Mouse (Mus musculus): ENCODE measurements at regions not wholly inside any gene's neighbourhood (a gene's known extent, or its start where the extent isn't known, plus 50 kb on each side); places are given as distances from the start of the nearest gene placed in this dataset.

GRCm38 (mm10) chr3:15139550-15139949 lies 192.6 kb downstream of the Gm9733 start:
- ATAC-seq (no peak), DNase-seq (ENCODE audit: low spot score) (no peak)
- no peaks in the 10 kb centered on the region for H3K27me3 ChIP-seq (ENCODE audit: insufficient read depth, low read length)
- H3K9me3 ChIP-seq (ENCODE audit: low read length): no peaks in the 10 kb centered on the region
- 90% methylated on average over 1 of the region's 1 CpGs for WGBS
- no peak overlapping the region for H3K27ac ChIP-seq
- TF ChIP-seq CTCF (IDR thresholded peaks at IDR 0.05; ENCODE audit: low read depth): no peak
- H3K9ac ChIP-seq (replicated peaks; ENCODE audit: low read length): no peak overlapping the region
- no peak overlapping the region for H3K4me3 ChIP-seq (ENCODE audit: low read length)
- no peak overlapping the region for H3K4me2 ChIP-seq (ENCODE audit: low read depth, low read length)
- no peaks in the 10 kb centered on the region for H3K4me1 ChIP-seq (ENCODE audit: insufficient read depth, low read length)
- H3K36me3 ChIP-seq (ENCODE audit: insufficient read depth, low read length): no peaks in the 10 kb centered on the region

DNA sequence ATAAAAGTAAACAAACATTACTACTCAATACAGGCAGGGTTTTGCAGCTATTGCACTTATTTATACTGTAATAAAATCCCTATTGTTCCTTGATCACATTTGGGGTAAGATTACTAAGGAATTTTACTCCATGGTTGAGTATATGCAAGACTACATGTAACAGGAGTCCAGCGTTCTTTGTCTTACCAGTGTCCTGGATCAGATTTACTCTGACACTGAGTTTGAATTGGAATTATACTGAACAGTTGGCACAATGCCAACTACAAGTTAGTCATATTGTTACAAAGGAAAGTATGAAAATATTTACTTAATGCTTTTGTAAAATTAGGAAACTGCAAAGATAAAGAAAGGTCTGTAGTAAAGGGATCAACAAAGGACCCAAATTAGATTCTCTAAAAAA lies 178.4 kb downstream of the Gm9733 start:
- Histone ChIP-seq H3K9ac (replicated peaks; ENCODE audit: low read length) (no peak overlapping the region), H3K27ac (no peak overlapping the region), H3K4me2 (ENCODE audit: low read depth, low read length) (no peak overlapping the region), H3K9me3 (ENCODE audit: low read length) (no peaks in the 10 kb centered on the region), H3K4me3 (ENCODE audit: low read length) (no peak overlapping the region), H3K36me3 (ENCODE audit: insufficient read depth, low read length) (no peaks in the 10 kb centered on the region), H3K4me1 (ENCODE audit: insufficient read depth, low read length) (peaks cover 3% of the 10 kb centered on the region; the same call in 1 of the 2 replicates), H3K27me3 (ENCODE audit: insufficient read depth, low read length) (no peaks in the 10 kb centered on the region)
- 42% methylated on average over 1 of the region's 1 CpGs for WGBS
- DNase-seq (ENCODE audit: low spot score) (no peak), ATAC-seq (no peak)
- no peak for TF ChIP-seq CTCF (IDR thresholded peaks at IDR 0.05; ENCODE audit: low read depth)

GRCm38 (mm10) chr3:15154153-15154552 lies 177.9 kb downstream of the Gm9733 start:
- Histone ChIP-seq H3K4me2 (ENCODE audit: low read depth, low read length) (no peak overlapping the region), H3K27ac (no peak overlapping the region), H3K4me3 (ENCODE audit: low read length) (no peak overlapping the region), H3K36me3 (ENCODE audit: insufficient read depth, low read length) (no peaks in the 10 kb centered on the region), H3K27me3 (ENCODE audit: insufficient read depth, low read length) (no peaks in the 10 kb centered on the region), H3K4me1 (ENCODE audit: insufficient read depth, low read length) (peaks cover 3% of the 10 kb centered on the region; the same call in 1 of the 2 replicates), H3K9me3 (ENCODE audit: low read length) (no peaks in the 10 kb centered on the region), H3K9ac (replicated peaks; ENCODE audit: low read length) (no peak overlapping the region)
- peak; percentile 91 for ATAC-seq
- WGBS: 40% methylated on average over 3 of the region's 3 CpGs
- peak; percentile 89 for DNase-seq (ENCODE audit: low spot score)
- TF ChIP-seq CTCF (IDR thresholded peaks at IDR 0.05; ENCODE audit: low read depth): no peak

- no peaks in the 10 kb centered on the region for H3K9me3 ChIP-seq (ENCODE audit: low read length)
- H3K4me3 ChIP-seq (ENCODE audit: low read length): no peak overlapping the region
- no peaks in the 10 kb centered on the region for H3K36me3 ChIP-seq (ENCODE audit: insufficient read depth, low read length)
- H3K27ac ChIP-seq: no peak overlapping the region
- DNase-seq (ENCODE audit: low spot score) (peak; percentile 16), ATAC-seq (no peak)
- no peak overlapping the region for H3K4me2 ChIP-seq (ENCODE audit: low read depth, low read length)
- no peaks in the 10 kb centered on the region for H3K27me3 ChIP-seq (ENCODE audit: insufficient read depth, low read length)
- H3K4me1 ChIP-seq (ENCODE audit: insufficient read depth, low read length): peaks cover 3% of the 10 kb centered on the region; the same call in 1 of the 2 replicates
- no peak overlapping the region for H3K9ac ChIP-seq (replicated peaks; ENCODE audit: low read length)
- 52% methylated on average over 4 of the region's 4 CpGs for WGBS
- TF ChIP-seq CTCF (IDR thresholded peaks at IDR 0.05; ENCODE audit: low read depth): no peak
Observed at GRCm38 (mm10) chr3:15156681-15157080, 175.4 kb downstream of the Gm9733 start.

DNA sequence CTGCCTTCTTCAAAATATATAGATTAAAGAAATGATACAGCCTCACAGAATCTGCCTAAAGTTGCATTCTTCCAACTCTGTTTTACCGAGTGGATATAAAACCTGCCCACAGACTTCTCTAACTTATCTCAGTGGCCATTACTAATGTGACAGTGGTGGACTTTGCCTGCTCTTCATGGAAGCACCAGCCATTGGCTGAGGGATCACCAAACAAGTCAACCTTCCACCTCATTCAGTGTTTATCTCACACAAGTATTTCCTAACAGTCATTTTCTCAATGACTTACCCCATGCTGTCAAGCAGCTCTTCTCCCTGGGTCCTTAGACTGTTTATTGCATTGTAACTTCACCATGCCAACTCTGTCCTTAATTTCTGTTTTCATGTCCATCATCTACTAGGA lies 174.3 kb downstream of the Gm9733 start:
- no peak overlapping the region for H3K27ac ChIP-seq
- no peaks in the 10 kb centered on the region for H3K9me3 ChIP-seq (ENCODE audit: low read length)
- no peaks in the 10 kb centered on the region for H3K27me3 ChIP-seq (ENCODE audit: insufficient read depth, low read length)
- H3K4me1 ChIP-seq (ENCODE audit: insufficient read depth, low read length): peaks cover 3% of the 10 kb centered on the region; the same call in 1 of the 2 replicates
- H3K9ac ChIP-seq (replicated peaks; ENCODE audit: low read length): no peak overlapping the region
- WGBS: 91% methylated on average over 1 of the region's 1 CpGs
- no peak overlapping the region for H3K4me3 ChIP-seq (ENCODE audit: low read length)
- no peak overlapping the region for H3K4me2 ChIP-seq (ENCODE audit: low read depth, low read length)
- no peak for TF ChIP-seq CTCF (IDR thresholded peaks at IDR 0.05; ENCODE audit: low read depth)
- ATAC-seq (no peak), DNase-seq (ENCODE audit: low spot score) (no peak)
- H3K36me3 ChIP-seq (ENCODE audit: insufficient read depth, low read length): no peaks in the 10 kb centered on the region

GRCm38 (mm10) chr3:15158926-15159325 lies 173.2 kb downstream of the Gm9733 start:
- ATAC-seq: no peak
- Histone ChIP-seq H3K4me1 (ENCODE audit: insufficient read depth, low read length) (no peaks in the 10 kb centered on the region), H3K27ac (no peak overlapping the region), H3K9ac (replicated peaks; ENCODE audit: low read length) (no peak overlapping the region), H3K36me3 (ENCODE audit: insufficient read depth, low read length) (no peaks in the 10 kb centered on the region), H3K9me3 (ENCODE audit: low read length) (no peaks in the 10 kb centered on the region), H3K27me3 (ENCODE audit: insufficient read depth, low read length) (no peaks in the 10 kb centered on the region), H3K4me3 (ENCODE audit: low read length) (no peak overlapping the region), H3K4me2 (ENCODE audit: low read depth, low read length) (no peak overlapping the region)
- DNase-seq (ENCODE audit: low spot score): no peak
- TF ChIP-seq CTCF (IDR thresholded peaks at IDR 0.05; ENCODE audit: low read depth): no peak
- whole genome bisulfite sequencing: 91% methylated on average over 8 of the region's 8 CpGs

GRCm38 (mm10) chr3:15159965-15160714 lies 172.0 kb downstream of the Gm9733 start:
- 93% methylated on average over 7 of the region's 8 CpGs for WGBS
- no peak for DNase-seq (ENCODE audit: low spot score)
- no peak for TF ChIP-seq CTCF (IDR thresholded peaks at IDR 0.05; ENCODE audit: low read depth)
- H3K4me2 ChIP-seq (ENCODE audit: low read depth, low read length): no peak overlapping the region
- H3K4me3 ChIP-seq (ENCODE audit: low read length): no peak overlapping the region
- no peaks in the 10 kb centered on the region for H3K4me1 ChIP-seq (ENCODE audit: insufficient read depth, low read length)
- H3K9me3 ChIP-seq (ENCODE audit: low read length): no peaks in the 10 kb centered on the region
- no peak overlapping the region for H3K9ac ChIP-seq (replicated peaks; ENCODE audit: low read length)
- ATAC-seq: no peak
- no peaks in the 10 kb centered on the region for H3K27me3 ChIP-seq (ENCODE audit: insufficient read depth, low read length)
- H3K36me3 ChIP-seq (ENCODE audit: insufficient read depth, low read length): no peaks in the 10 kb centered on the region
- no peak overlapping the region for H3K27ac ChIP-seq
